Mouse (Mus musculus): ENCODE data around the gene Lrig1.
"Not testable (repeated sequence)": the region's sequence is repeated elsewhere in the genome, so short reads cannot be mapped to it uniquely, and the experiment has no call there.

Lrig1 gene

GRCm38 (mm10) chr6:94575526-94576166 lies 124.3 kb downstream of the Lrig1 start:
- DNase-seq (ENCODE audit: low spot score) = no peak

DNA sequence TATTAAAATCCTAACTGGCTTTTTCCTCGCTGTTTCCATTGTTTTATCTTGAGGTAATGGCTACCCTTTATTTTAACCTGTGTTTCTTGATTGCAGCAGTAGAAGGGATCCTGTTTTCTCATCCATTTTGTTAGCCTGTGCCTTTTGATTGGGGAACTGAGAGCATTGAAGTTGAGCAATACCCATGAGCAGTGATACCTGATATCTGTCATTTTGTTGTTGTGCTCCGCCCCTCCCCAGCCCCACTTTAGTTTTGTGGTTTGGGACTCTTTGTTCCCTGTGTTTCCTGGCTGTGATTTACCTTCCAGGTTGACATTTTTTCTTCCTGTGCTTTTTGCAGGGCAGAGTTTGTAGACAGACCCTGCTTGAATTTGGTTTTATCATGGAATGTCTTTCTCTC lies 131.9 kb downstream of the Lrig1 start:
- DNase-seq (ENCODE audit: low spot score) = no peak

- no peak for DNase-seq (ENCODE audit: low spot score)
Observed at GRCm38 (mm10) chr6:94565766-94566165, 134.2 kb downstream of the Lrig1 start.

DNA sequence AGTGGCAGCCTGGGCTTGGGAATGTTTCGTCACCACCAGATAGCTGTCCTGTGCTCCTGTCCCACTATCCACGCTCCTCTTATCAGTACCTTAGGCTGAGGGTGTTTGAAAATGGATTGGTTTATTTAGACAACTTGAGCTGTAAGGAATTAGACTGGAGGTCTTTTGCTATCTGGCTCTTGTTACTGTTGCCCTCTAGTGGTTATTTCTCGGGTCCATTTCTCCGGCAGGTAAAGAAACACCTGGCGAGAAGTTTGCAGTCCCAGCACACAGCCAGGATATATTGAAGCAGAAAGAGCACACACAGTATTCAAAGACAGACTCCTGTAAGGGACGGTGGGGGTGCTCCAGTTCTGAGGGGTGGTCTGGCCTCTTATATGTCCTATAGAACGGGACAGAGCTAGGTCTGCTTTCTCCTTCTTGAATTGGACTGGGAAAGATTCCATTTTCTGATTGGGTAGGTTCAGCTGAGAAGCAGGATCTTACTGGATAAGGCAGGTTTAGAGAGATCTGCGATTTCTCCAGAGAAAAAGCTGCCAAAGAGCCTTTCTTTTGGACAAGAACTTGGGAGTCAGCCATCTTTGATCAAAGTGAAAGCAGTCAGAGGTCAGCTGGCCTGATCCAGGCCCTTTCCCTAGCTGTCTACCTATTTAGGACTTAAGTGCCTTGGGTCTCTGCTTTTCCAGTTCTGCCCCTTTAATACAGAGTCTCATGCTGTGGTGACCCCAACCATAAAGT lies 136.6 kb downstream of the Lrig1 start:
- no peak for DNase-seq (ENCODE audit: low spot score)

DNA sequence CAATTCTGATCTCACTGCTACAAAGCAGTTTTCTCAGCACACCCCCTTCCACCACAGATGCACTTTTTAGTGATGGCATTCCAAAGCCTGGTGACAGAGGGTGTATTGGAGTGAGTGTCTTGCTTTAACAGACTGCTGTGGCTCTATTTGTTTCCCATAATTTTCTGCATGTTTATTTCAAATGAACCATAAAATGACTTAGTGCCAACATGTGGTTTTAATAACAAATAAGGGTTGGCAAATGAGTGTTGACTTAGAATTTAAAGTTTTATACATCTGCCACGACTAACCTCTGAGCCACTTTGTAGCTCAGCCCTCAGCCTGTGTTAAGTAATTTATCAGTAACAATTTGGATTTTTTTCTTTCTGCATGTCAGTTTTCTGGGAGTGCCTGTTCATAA lies 138.6 kb downstream of the Lrig1 start:
- DNase-seq (ENCODE audit: low spot score) = no peak

GRCm38 (mm10) chr6:94560896-94561295 lies 139.1 kb downstream of the Lrig1 start:
- DNase-seq (ENCODE audit: low spot score) = no peak

DNA sequence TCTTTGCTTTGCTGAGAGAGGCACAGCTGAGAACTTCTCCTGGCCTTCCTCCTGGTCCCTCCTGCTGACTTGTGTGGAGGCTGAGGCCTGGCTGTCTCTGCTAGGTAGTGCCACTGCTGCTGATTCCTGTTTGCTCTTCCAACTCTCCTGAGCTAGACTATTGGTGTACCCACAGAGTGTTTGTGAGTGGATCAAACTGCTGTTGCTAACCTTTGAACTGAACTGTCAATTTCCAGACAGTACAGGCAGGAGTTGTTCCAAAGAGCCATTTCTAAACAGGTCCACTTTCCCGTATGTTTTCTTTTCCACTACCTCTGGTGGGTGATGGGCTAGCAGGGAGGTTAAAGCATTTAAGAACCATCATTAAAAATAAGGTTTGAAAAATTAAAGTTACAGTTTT lies 141.4 kb downstream of the Lrig1 start:
- not testable (repeated sequence) for DNase-seq (ENCODE audit: low spot score)
